In the genomic region with DNA sequence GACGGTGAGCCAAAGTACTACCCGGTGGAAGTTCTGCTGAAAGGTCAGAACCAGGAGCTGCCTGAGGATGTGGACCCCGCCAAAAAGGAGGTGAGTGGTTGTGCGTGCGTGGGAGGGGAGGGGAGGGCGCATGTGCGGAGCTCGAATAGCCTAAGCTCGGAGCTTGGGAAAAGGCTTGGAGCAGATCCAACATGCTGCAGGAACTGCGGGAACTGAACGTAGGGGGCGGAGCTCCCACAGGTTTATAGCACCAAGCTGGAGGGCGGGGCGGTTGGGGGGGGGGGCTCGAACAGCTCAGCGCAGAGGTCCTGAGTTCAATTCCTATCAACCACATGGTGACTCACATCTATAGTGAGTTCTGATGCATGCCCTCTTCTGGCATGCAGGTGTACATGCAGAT, we compare ENCODE assay signal across 23 mouse cellular contexts. TPM values are rescaled to one million over a fixed set of nuclear protein-coding genes. Genes with fewer than 3 reads are reported as not detected.
"Had no signal": no experiment of that assay in that cellular context is flagged by ENCODE, and none has a peak within 500 bp of the region (broad histone marks: within the 10 kb centered on the region; RNA-seq: fewer than 3 reads in every experiment).

No protein-coding gene starts in this region.

- H3K27ac ChIP-seq: liver, embryonic 15.5 days; lung, embryonic 15.5 days; macrophage; midbrain, embryonic 12.5 days; neural tube, embryonic 13.5 days; neural tube, embryonic 15.5 days had no signal

- H3K4me3 ChIP-seq: liver, embryonic 15.5 days; lung, embryonic 15.5 days; megakaryocyte, embryonic 14.5 days; midbrain, embryonic 12.5 days; myocyte; neural tube, embryonic 13.5 days; neural tube, embryonic 15.5 days had no signal

- H3K9me3 ChIP-seq: liver, embryonic 15.5 days; lung, embryonic 15.5 days; megakaryocyte, embryonic 14.5 days; midbrain, embryonic 12.5 days; neural tube, embryonic 13.5 days; neural tube, embryonic 15.5 days had no signal

- H3K4me2 ChIP-seq: liver, embryonic 15.5 days; lung, embryonic 15.5 days; midbrain, embryonic 12.5 days; neural tube, embryonic 13.5 days; neural tube, embryonic 15.5 days had no signal

- H3K4me1 ChIP-seq: liver, embryonic 15.5 days; lung, embryonic 15.5 days; neural tube, embryonic 13.5 days; neural tube, embryonic 15.5 days had no signal

- DNase-seq: liver, postnatal 0 days; lung, adult 2 months; lung, postnatal 14 days; lung, postnatal 36 days; midbrain, embryonic 14.5 days; retina, postnatal 1 day; right cerebral cortex, adult 18-20 months; right cerebral cortex, postnatal 25 days; right cerebral cortex, postnatal 4 days; spleen, adult 18-20 months; thymus, adult 2 months; thymus, postnatal 25 days had no signal

- H3K27me3 ChIP-seq: liver, embryonic 15.5 days; lung, embryonic 15.5 days; neural tube, embryonic 13.5 days; neural tube, embryonic 15.5 days had no signal

- ATAC-seq: liver, postnatal 0 days; lung, postnatal 0 days had no signal

- H3K9ac ChIP-seq: liver, embryonic 15.5 days; liver, postnatal 0 days; lung, embryonic 15.5 days; midbrain, embryonic 12.5 days; neural tube, embryonic 13.5 days; neural tube, embryonic 15.5 days had no signal

RNA-seq across cellular contexts. Expression of gene Avil, which starts 17.9 kb away (rescaled TPM):
- total RNA-seq: megakaryocyte progenitor cell, adult 5-6 weeks had no signal
- polyA plus RNA-seq: liver, postnatal 0 days; macrophage had no signal

RNA-seq across cellular contexts. Expression of gene Eef1akmt3, which starts 22.9 kb away (rescaled TPM):
- total RNA-seq: megakaryocyte progenitor cell, adult 5-6 weeks; midbrain, postnatal 0 days had no signal
- polyA plus RNA-seq: macrophage had no signal

RNA-seq across cellular contexts. Expression of gene Cyp27b1, which starts 29.6 kb away (rescaled TPM):
- total RNA-seq: megakaryocyte progenitor cell, adult 5-6 weeks had no signal
- polyA plus RNA-seq: liver, embryonic 15.5 days; liver, postnatal 0 days; macrophage; midbrain, embryonic 14.5 days; midbrain, postnatal 0 days had no signal
